Mouse (Mus musculus): Measurements from ENCODE around the gene Cd59a. TPM values are rescaled to one million over a fixed set of nuclear protein-coding genes. Genes with fewer than 3 reads are reported as not detected.

The Cd59a gene
- polyA plus RNA-seq (2015; fragmentation: Illumina TruSeq; extraction: RNeasy Lipid Tissue Mini Kit (QIAGEN cat#74804); ENCODE audit: low read depth, low replicate concordance): 12.8 TPM

DNA sequence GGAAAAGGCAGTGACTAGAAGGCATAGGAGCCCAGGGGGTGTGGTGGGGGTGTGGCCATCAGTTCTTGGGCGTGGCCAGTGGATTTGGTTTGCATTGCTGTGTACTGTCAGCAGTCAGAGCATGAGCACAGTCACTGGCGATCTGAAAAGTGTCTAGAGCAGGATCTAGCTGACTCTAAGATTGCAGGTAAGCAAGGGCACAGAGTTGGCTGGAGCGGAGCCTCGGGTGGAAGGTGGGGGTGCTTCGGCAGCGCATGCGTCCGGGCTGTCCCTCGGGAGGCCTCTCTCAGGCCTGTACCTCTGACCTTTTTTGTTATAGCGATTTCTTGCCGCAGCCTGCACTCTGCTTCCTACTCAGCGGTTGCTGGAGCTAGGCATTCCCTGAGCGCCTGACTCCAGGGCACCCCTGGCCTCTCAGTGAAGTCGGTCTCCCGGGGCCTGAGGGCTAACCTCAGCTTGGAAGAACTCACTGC is at the start of gene Cd59a:
Cd59a (plus strand) TSS at position 61 of the 473 bp plus-strand sequence.

GRCm38 (mm10) chr2:104065526-104065925 is 30.1 kb upstream of the Cd59a start, which contains the start of gene Gm10912:
Gm10912 (plus strand) TSS chr2:104065826.

DNA sequence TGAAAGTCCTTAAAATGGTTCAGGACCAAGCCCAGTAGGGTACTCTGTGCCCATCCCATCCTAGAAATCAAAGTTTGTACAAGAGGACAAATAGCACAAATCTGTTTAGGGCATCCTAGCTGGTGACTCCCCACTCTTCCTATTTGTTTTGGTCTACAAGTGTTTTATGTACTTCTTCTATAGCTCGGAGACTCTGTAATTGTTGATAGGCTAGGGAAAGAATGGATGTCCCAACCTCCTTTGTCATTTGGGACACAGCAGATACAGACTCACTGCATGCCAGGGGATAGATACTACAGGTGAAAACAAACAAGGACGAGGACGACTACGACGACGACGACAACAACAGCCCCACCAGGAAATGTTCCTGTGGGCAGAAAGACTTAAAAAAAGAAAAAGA is 27.2 kb upstream of the Cd59a start, which contains the start of gene Gm10799:
Gm10799 (minus strand) TSS at position 101 of the 400 bp plus-strand sequence.

DNA sequence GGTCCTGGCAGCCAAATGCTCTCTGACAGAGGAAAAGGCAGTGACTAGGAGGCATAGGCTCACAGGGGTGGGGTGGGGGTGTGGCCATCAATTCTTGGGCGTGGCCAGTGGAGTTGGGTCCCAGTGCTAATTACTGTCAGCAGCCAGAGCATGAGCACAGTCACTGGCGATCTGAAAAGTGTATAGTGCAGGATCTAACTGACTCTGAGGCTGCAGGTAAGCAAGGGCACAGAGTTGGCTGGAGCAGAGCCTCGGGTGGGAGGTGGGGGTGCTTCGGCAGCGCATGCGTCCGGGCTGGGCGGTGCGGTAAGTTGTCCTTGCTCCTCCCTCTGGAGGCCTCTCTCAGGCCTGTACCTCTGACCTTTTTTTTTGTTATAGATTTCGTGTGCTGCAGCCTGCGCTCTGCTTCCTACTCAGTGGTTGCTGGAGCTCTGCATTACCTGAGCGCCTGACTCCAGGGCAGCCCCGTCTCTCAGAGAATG is 25.9 kb upstream of the Cd59a start, which contains the start of gene Cd59b:
Cd59b (plus strand) TSS at position 146 of the 482 bp plus-strand sequence.

DNA sequence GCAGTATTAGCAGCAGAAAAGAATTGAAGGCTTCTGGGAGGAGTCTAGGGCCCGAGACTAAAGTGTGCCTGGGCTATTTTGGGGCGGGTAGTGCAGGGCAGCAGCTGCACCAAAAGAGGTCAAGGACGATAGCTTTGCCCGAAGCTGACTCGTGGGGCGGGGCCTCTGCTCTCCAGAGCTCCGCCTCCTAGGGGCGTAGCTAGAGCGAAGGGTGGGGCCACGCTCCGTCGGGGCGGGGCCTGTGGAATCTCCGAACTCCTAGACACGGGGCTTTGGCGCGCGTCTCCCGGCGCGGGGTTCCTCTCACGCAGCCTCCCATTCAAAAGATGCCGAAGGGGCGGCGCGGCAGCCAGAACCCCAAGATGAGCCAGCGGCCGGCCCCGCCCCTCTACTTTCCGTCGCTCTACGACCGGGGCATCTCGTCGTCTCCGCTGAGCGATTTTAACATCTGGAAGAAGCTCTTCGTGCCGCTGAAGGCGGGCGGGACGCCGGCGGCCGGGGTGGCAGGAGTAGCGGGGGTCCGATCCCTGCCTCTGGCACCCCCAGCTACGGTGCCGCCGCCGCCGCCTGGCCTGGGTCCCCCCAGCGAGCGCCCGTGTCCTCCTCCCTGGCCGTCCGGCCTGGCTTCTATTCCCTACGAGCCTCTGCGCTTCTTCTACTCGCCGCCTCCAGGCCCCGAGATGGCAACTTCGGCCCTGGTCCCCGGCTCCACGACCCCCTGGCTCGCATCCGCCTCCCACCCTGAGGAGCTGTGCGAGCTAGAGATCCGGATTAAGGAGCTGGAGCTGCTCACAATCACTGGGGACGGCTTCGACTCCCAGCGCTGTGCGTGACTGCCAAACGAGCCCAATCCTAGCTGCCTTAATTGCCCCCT is 27.1 kb downstream of the Cd59a start, which contains the start of gene A930018P22Rik:
A930018P22Rik (plus strand) TSS at position 265 of the 874 bp plus-strand sequence.

Other genes starting within 250 kb of the Cd59a start
- gene Lmo2, start 137.8 kb upstream of the Cd59a start, polyA plus RNA-seq (2015; fragmentation: Illumina TruSeq; extraction: RNeasy Lipid Tissue Mini Kit (QIAGEN cat#74804); ENCODE audit: low read depth, low replicate concordance): 28.9 TPM
- 65.7 TPM for gene Fbxo3, start 68.1 kb upstream of the Cd59a start, polyA plus RNA-seq (2015; fragmentation: Illumina TruSeq; extraction: RNeasy Lipid Tissue Mini Kit (QIAGEN cat#74804); ENCODE audit: low read depth, low replicate concordance)
- not detected for gene 4931422A03Rik, start 67.4 kb upstream of the Cd59a start, polyA plus RNA-seq (2015; fragmentation: Illumina TruSeq; extraction: RNeasy Lipid Tissue Mini Kit (QIAGEN cat#74804); ENCODE audit: low read depth, low replicate concordance)
- 0.45 TPM for gene Gm10912, start 30.0 kb upstream of the Cd59a start, polyA plus RNA-seq (2015; fragmentation: Illumina TruSeq; extraction: RNeasy Lipid Tissue Mini Kit (QIAGEN cat#74804); ENCODE audit: low read depth, low replicate concordance)
- gene Gm10799, start 27.3 kb upstream of the Cd59a start, polyA plus RNA-seq (2015; fragmentation: Illumina TruSeq; extraction: RNeasy Lipid Tissue Mini Kit (QIAGEN cat#74804); ENCODE audit: low read depth, low replicate concordance): not detected
- 4.8 TPM for gene Cd59b, start 26.0 kb upstream of the Cd59a start, polyA plus RNA-seq (2015; fragmentation: Illumina TruSeq; extraction: RNeasy Lipid Tissue Mini Kit (QIAGEN cat#74804); ENCODE audit: low read depth, low replicate concordance)
- not detected for gene A930018P22Rik, start 27.0 kb downstream of the Cd59a start, polyA plus RNA-seq (2015; fragmentation: Illumina TruSeq; extraction: RNeasy Lipid Tissue Mini Kit (QIAGEN cat#74804); ENCODE audit: low read depth, low replicate concordance)